Mouse (Mus musculus): ENCODE results near the gene Hyal1.

GRCm38 (mm10) chr9:107593101-107593976, 16.6 kb downstream of the Hyal1 start:
- TF ChIP-seq POLR2A (IDR thresholded peaks at IDR 0.05; ENCODE audit: insufficient read length, low read depth), result no peak
- no peak for TF ChIP-seq CEBPB (IDR thresholded peaks at IDR 0.05; ENCODE audit: insufficient read depth, poor library complexity, severe bottlenecking)
- no peak for TF ChIP-seq TCF3 (IDR thresholded peaks at IDR 0.05; ENCODE audit: insufficient read length, low read depth)
- TF ChIP-seq POLR2AphosphoS2 (IDR thresholded peaks at IDR 0.05; ENCODE audit: insufficient read length, low read depth), result no peak
- no peak for TF ChIP-seq TCF12 (IDR thresholded peaks at IDR 0.05; ENCODE audit: insufficient read depth, poor library complexity, severe bottlenecking)
